Mouse (Mus musculus): ENCODE data around the gene Spryd3.

- no peak for TF ChIP-seq USF1 (IDR thresholded peaks at IDR 0.05; ENCODE audit: low read depth)
- peak; percentile 69 for TF ChIP-seq CTCF (IDR thresholded peaks at IDR 0.05; ENCODE audit: control insufficient read depth, insufficient read depth, insufficient read length)
- TF ChIP-seq MAX (IDR thresholded peaks at IDR 0.05): no peak
- no peak for TF ChIP-seq MYOD1 (IDR thresholded peaks at IDR 0.05; ENCODE audit: control insufficient read depth, insufficient read length, low read depth)
- TF ChIP-seq MYOG (IDR thresholded peaks at IDR 0.05; ENCODE audit: control insufficient read depth, extremely low read depth, insufficient read length): no peak
- TF ChIP-seq FOSL1 (IDR thresholded peaks at IDR 0.05; ENCODE audit: insufficient read depth, low read length, poor library complexity, severe bottlenecking): no peak
Observed at GRCm38 (mm10) chr15:102178279-102178678, 42.2 kb upstream of the Spryd3 start.

Data from C2C12 (cell line).